Mouse (Mus musculus) ES-Bruce4 (cell line): ENCODE measurements around the gene Ppp6r2. TPM values are rescaled to one million over a fixed set of nuclear protein-coding genes. Genes with fewer than 3 reads are reported as not detected.

ENCODE experiments used
- H3K27ac ChIP-seq: 2 replicates; pipeline ENCODE4 v1.5.1; 2012; ENCODE audit warnings: low read length, inconsistent platforms; ENCODE audit not compliant: insufficient read depth
- H3K27me3 ChIP-seq: 2 replicates; pipeline ENCODE4 v1.6.1; 2012; ENCODE audit warnings: mild to moderate bottlenecking, low read length, inconsistent platforms; ENCODE audit not compliant: control insufficient read depth, poor library complexity, insufficient read depth, severe bottlenecking
- H3K36me3 ChIP-seq: 2 replicates; pipeline ENCODE4 v1.6.1; 2012; ENCODE audit warnings: inconsistent platforms, mild to moderate bottlenecking, low read length, moderate library complexity; ENCODE audit not compliant: control insufficient read depth, poor library complexity, insufficient read depth, severe bottlenecking
- H3K4me1 ChIP-seq: one replicate; pipeline ENCODE4 v1.8.1; 2011; ENCODE audit warnings: low read length; ENCODE audit not compliant: control insufficient read depth, insufficient read depth
- H3K4me3 ChIP-seq: 2 replicates; pipeline ENCODE4 v1.5.1; 2011; ENCODE audit warnings: low read depth, mild to moderate bottlenecking, low read length
- H3K9ac ChIP-seq: 2 replicates; pipeline ENCODE4 v1.6.1; 2012; ENCODE audit warnings: low read depth, mild to moderate bottlenecking, inconsistent platforms; ENCODE audit not compliant: poor library complexity, severe bottlenecking
- H3K9me3 ChIP-seq: replicated peaks from 2 replicates; pipeline ENCODE4 v1.6.1; 2012; ENCODE audit warnings: mild to moderate bottlenecking, low read length, inconsistent platforms; ENCODE audit not compliant: control insufficient read depth, poor library complexity, insufficient read depth, severe bottlenecking
- CTCF ChIP-seq: IDR thresholded peaks from one replicate; pipeline ENCODE4 v1.8.1; 2011; ENCODE audit warnings: low read depth, low read length
- EP300 ChIP-seq: IDR thresholded peaks from 2 replicates; pipeline ENCODE4 v1.6.1; 2011; ENCODE audit warnings: low read depth, low read length; ENCODE audit not compliant: insufficient read depth
- POLR2A ChIP-seq: IDR thresholded peaks from one replicate; pipeline ENCODE4 v1.8.1; 2011; ENCODE audit warnings: low read length; ENCODE audit not compliant: insufficient read depth
- polyA plus RNA-seq: library from polyadenylated mRNA; stranded (reverse); fragments of >200 nt; gene quantifications from 2 replicates; pipeline ENCODE4 v1.2.4, GENCODE M21; 2011; ENCODE audit warnings: low read depth; ENCODE audit not compliant: missing spikeins, insufficient read depth, insufficient read length

The Ppp6r2 gene
- polyA plus RNA-seq, 1 experiment: 14.3 TPM

DNA sequence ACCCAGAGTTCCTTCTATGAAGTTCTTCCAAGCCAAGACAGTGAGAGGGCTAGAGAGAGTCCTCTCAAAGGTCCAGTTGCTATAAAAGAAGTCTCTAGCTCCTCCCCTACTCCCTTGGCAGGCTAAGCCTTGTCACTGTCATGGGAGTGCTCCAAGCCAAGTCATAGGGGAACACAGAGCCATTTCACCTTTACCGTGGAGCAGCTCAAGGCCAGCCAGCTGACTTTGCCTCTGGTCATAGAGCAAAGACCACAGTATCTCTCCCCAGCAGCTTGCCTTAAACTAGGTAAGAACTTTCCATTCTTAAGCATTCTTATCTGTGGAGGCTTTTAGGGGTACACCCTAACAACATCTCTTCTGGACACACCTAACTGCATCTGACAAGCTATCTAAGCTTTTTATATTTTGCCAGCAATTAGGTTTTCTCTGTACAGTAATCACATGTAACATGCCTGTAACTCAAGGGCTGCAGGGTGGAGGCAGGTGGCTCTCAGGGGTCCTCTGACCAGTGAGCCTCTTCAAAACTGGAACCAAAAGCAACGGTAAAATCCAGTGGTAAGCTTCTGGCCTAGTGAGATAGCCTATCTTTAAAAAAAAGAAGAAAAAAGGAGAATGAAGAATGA lies 4.4 kb downstream of the Ppp6r2 start:
- H3K36me3 ChIP-seq: no peaks in the 10 kb centered on the region
- no peak overlapping the region for H3K27ac ChIP-seq
- H3K4me1 ChIP-seq: peaks cover 2% of the 10 kb centered on the region
- TF ChIP-seq EP300 (no peak), CTCF (no peak), POLR2A (no peak)
- no peak overlapping the region for H3K4me3 ChIP-seq
- H3K9ac ChIP-seq: no peak overlapping the region
- H3K27me3 ChIP-seq: no peaks in the 10 kb centered on the region
- no peaks in the 10 kb centered on the region for H3K9me3 ChIP-seq

DNA sequence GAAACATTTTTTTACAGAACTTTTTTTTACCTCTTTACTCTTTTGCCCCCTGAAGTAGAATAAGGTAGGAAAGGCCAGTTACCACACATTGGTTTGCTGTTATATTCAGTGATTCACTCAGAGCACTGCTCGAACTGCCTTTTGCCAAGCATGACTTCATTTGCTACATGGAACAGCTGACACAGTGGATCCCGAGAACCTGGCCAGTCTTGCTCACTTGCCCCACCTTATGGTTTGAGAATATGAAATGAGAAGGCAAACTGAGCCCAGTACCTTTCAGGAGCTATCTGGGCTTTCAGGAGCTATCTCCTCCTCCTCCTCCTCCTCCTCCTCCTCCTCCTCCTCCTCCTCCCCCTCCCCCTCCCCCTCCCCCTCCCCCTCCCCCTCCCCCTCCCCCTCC lies 22.2 kb downstream of the Ppp6r2 start:
- TF ChIP-seq CTCF (no peak), EP300 (no peak), POLR2A (no peak)
- Histone ChIP-seq H3K9ac (no peak overlapping the region), H3K4me1 (peaks cover 3% of the 10 kb centered on the region), H3K4me3 (no peak overlapping the region), H3K36me3 (no peaks in the 10 kb centered on the region), H3K27ac (no peak overlapping the region), H3K9me3 (no peaks in the 10 kb centered on the region), H3K27me3 (no peaks in the 10 kb centered on the region)

DNA sequence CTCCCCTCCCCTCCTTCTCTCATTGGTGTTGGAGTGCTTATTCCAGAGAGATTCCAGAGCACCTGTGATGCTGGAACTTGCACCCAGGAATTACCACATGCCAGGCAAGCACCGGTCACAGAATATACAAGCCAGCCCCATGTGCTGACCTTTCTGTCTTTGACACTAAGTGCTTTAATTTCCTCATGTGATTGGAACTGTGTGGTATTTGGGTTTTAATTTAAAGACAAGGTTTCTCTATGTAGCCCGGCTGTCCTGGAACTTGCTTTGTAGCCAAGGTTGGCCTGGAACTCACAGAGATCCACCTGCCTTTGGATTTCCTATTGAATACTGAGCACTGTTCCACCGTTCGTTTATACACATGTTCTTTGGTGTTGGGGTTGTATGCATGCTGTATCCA lies 22.7 kb downstream of the Ppp6r2 start:
- no peaks in the 10 kb centered on the region for H3K27me3 ChIP-seq
- no peaks in the 10 kb centered on the region for H3K9me3 ChIP-seq
- no peak overlapping the region for H3K9ac ChIP-seq
- no peak overlapping the region for H3K4me3 ChIP-seq
- H3K27ac ChIP-seq: no peak overlapping the region
- H3K4me1 ChIP-seq: peaks cover 3% of the 10 kb centered on the region
- TF ChIP-seq CTCF (no peak), EP300 (no peak), POLR2A (no peak)
- no peaks in the 10 kb centered on the region for H3K36me3 ChIP-seq

DNA sequence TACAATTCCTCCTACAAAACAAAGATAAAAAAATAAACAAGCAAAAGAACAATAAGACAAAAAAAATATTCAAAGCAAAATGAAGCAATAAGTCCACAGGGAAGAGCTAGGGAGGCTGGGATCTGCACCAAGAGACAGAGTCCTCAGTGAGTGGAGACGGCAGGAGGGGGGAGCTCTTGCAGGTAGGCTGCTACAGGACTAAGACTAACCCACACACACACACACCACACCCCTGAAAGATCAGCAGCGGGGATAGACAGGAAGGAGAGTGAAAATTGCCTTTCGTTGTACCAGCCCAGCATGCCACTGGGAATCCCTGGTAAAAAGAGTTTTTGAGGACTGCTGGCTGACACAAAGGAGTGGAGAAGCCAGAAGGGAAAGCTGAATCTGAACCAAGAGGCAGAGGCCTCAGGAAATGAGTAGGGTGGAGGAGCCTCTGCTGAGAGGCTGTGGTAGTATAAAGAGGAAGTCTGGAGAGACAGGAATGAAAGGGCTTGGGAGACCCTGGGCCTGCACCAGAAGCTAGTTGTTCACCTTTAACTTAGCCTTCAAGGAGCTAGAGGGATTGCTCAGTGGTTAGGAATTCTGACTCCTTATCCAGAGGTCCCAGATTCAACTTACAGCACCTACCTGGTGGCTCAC lies 28.5 kb downstream of the Ppp6r2 start:
- H3K27me3 ChIP-seq: no peaks in the 10 kb centered on the region
- no peak overlapping the region for H3K9ac ChIP-seq
- H3K4me1 ChIP-seq: no peaks in the 10 kb centered on the region
- H3K36me3 ChIP-seq: no peaks in the 10 kb centered on the region
- no peaks in the 10 kb centered on the region for H3K9me3 ChIP-seq
- H3K27ac ChIP-seq: no peak overlapping the region
- TF ChIP-seq EP300: no peak
- TF ChIP-seq CTCF: no peak
- no peak for TF ChIP-seq POLR2A
- H3K4me3 ChIP-seq: no peak overlapping the region

DNA sequence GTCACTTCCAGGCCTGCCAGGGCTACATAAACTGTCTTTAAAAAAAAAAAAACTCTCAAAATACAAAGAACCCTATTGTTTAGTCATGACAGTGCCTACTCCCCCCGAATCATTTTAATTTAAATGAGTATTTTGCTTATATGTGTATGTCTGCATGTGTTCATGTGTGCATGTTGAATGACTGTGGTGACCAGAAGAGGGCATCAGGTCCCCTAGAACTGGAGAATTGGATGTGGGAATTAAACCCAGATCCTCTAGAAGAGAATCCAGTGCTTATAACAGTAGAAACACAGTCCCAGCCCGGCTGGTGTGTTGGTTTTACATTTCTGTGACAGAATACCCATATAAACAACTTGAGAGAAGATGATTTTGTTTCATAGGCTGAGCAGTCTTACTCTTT lies 29.7 kb downstream of the Ppp6r2 start:
- no peaks in the 10 kb centered on the region for H3K9me3 ChIP-seq
- no peak overlapping the region for H3K4me3 ChIP-seq
- H3K4me1 ChIP-seq: no peaks in the 10 kb centered on the region
- H3K27me3 ChIP-seq: no peaks in the 10 kb centered on the region
- TF ChIP-seq POLR2A (no peak), EP300 (no peak), CTCF (no peak)
- no peak overlapping the region for H3K27ac ChIP-seq
- no peaks in the 10 kb centered on the region for H3K36me3 ChIP-seq
- no peak overlapping the region for H3K9ac ChIP-seq

DNA sequence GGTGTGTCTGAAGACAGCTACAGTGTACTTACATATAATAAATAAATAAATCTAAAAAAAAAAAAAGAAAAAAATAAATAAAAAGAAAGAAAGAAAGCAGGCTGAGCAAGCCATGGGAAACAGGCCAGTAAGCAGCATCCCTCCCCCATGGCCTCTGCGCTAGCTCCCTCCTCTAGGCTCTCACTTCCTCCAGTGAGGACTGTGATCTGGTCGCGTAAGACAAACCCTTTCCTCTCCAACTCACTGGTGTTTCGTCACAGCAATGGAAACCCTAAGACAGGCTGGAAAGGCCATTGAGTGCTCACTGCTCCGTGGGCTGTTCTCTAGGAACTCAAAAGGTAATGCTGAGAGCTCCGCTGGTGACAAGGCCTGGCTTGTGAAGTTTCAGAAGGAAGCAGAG lies 37.7 kb downstream of the Ppp6r2 start:
- no peak overlapping the region for H3K9ac ChIP-seq
- no peak for TF ChIP-seq EP300
- no peak for TF ChIP-seq CTCF
- no peak for TF ChIP-seq POLR2A

More for the DNA sequence above, 37.7 kb downstream of the Ppp6r2 start:
- H3K36me3 ChIP-seq: no peaks in the 10 kb centered on the region
- H3K9me3 ChIP-seq: no peaks in the 10 kb centered on the region
- H3K27ac ChIP-seq: no peak overlapping the region
- no peaks in the 10 kb centered on the region for H3K4me1 ChIP-seq
- no peaks in the 10 kb centered on the region for H3K27me3 ChIP-seq
- no peak overlapping the region for H3K4me3 ChIP-seq
